Mouse (Mus musculus) layer of hippocampus, adult 11-12 months (tissue): ENCODE results near the gene Zfp292.
A peak's percentile ranks its signal among the peaks of the same experiment; 100 is the strongest.

ENCODE experiments used
- DNase-seq: peaks from one replicate; pipeline ENCODE4 v3.0.0; 2022; ENCODE audit warnings: low spot score

Gene Zfp292

GRCm38 (mm10) chr4:34882291-34882769, 430 bp downstream of the Zfp292 start:
- peak; percentile 42 for DNase-seq

- no peak for DNase-seq
Observed at GRCm38 (mm10) chr4:34881851-34882250, 909 bp downstream of the Zfp292 start.

- DNase-seq, result no peak
Observed at GRCm38 (mm10) chr4:34880921-34881650, 1.7 kb downstream of the Zfp292 start.

GRCm38 (mm10) chr4:34874234-34874633, 8.5 kb downstream of the Zfp292 start:
- no peak for DNase-seq

- no peak for DNase-seq
Observed at GRCm38 (mm10) chr4:34872896-34873495, 9.8 kb downstream of the Zfp292 start.

- DNase-seq, result no peak
Observed at GRCm38 (mm10) chr4:34869813-34870212, 12.9 kb downstream of the Zfp292 start.

- no peak for DNase-seq
Observed at GRCm38 (mm10) chr4:34861438-34861837, 21.3 kb downstream of the Zfp292 start.

GRCm38 (mm10) chr4:34859416-34859815, 23.3 kb downstream of the Zfp292 start:
- no peak for DNase-seq

GRCm38 (mm10) chr4:34858903-34859302, 23.9 kb downstream of the Zfp292 start:
- no peak for DNase-seq

GRCm38 (mm10) chr4:34855966-34856365, 26.8 kb downstream of the Zfp292 start:
- DNase-seq, result no peak

GRCm38 (mm10) chr4:34852051-34852450, 30.7 kb downstream of the Zfp292 start:
- no peak for DNase-seq

GRCm38 (mm10) chr4:34850156-34850555, 32.6 kb downstream of the Zfp292 start:
- no peak for DNase-seq

- DNase-seq, result no peak
Observed at GRCm38 (mm10) chr4:34847679-34848309, 35.0 kb downstream of the Zfp292 start.

- no peak for DNase-seq
Observed at GRCm38 (mm10) chr4:34843839-34844238, 38.9 kb downstream of the Zfp292 start.

- no peak for DNase-seq
Observed at GRCm38 (mm10) chr4:34842826-34843225, 39.9 kb downstream of the Zfp292 start.

GRCm38 (mm10) chr4:34831496-34831895, 51.3 kb downstream of the Zfp292 start:
- DNase-seq, result no peak

- DNase-seq, result no peak
Observed at GRCm38 (mm10) chr4:34829456-34829855, 53.3 kb downstream of the Zfp292 start.

GRCm38 (mm10) chr4:34823901-34824300, 58.9 kb downstream of the Zfp292 start:
- no peak for DNase-seq

- DNase-seq, result no peak
Observed at GRCm38 (mm10) chr4:34819904-34820303, 62.9 kb downstream of the Zfp292 start.

- no peak for DNase-seq
Observed at GRCm38 (mm10) chr4:34801166-34802034, 81.4 kb downstream of the Zfp292 start.

- no peak for DNase-seq
Observed at GRCm38 (mm10) chr4:34798005-34798404, 84.8 kb downstream of the Zfp292 start.
